Mouse (Mus musculus): ENCODE measurements around the gene Taf15.

- TF ChIP-seq CTCF (conservative IDR thresholded peaks at IDR 0.05; ENCODE audit: low read length): no peak
- TF ChIP-seq NANOG (IDR thresholded peaks at IDR 0.05; ENCODE audit: borderline replicate concordance, low read length): peak; percentile 81
Measured at GRCm38 (mm10) chr11:83495571-83495970, 22.7 kb downstream of the Taf15 start.

Data from E14TG2a.4 (cell line).